Mouse (Mus musculus) testis, adult 2 months (tissue): ENCODE data around the gene Eefsec.

Experiments
- CTCF ChIP-seq: fragments of 200-500 bp; IDR thresholded peaks from 2 replicates; pipeline ENCODE4 v1.5.1; 2012; ENCODE audit warnings: low read depth, mild to moderate bottlenecking, inconsistent platforms, low read length, moderate library complexity; ENCODE audit not compliant: control insufficient read depth, insufficient read depth, insufficient replicate concordance
- POLR2A ChIP-seq: fragments of 200-500 bp; IDR thresholded peaks from 2 replicates; pipeline ENCODE4 v1.6.1; 2012; ENCODE audit warnings: low read depth, mild to moderate bottlenecking, inconsistent platforms, low read length, moderate library complexity; ENCODE audit not compliant: control insufficient read depth

GRCm38 (mm10) chr6:88490629-88491354, 44.5 kb upstream of the Eefsec start:
- no peak for TF ChIP-seq CTCF
- TF ChIP-seq POLR2A, result no peak
